Mouse (Mus musculus) stomach, embryonic 16.5 days (tissue): ENCODE measurements around the gene Med23. TPM values are rescaled to one million over a fixed set of nuclear protein-coding genes. Genes with fewer than 3 reads are reported as not detected.

Source experiments
- ATAC-seq: fragments of 200-750 bp; cut with Nextera tagmentation; 2 replicates; pipeline ENCODE4 v1.8.0; 2017; ENCODE audit warnings: moderate number of reproducible peaks, moderate TSS enrichment; ENCODE audit not compliant: insufficient read depth, low FRiP score
- H3K27ac ChIP-seq: fragments of 300-500 bp; sonication (generic); 2 replicates; pipeline ENCODE4 v1.5.1; 2014; ENCODE audit warnings: low read length
- H3K27me3 ChIP-seq: fragments of 300-500 bp; sonication (generic); 2 replicates; pipeline ENCODE4 v1.6.1; 2014; ENCODE audit warnings: low read length, control low read depth, mixed read lengths; ENCODE audit not compliant: control insufficient read depth, insufficient read depth
- H3K36me3 ChIP-seq: fragments of 300-500 bp; sonication (generic); 2 replicates; pipeline ENCODE4 v1.6.1; 2014; ENCODE audit warnings: low read length; ENCODE audit not compliant: control insufficient read depth, insufficient read depth
- H3K4me1 ChIP-seq: fragments of 300-500 bp; sonication (generic); 2 replicates; pipeline ENCODE4 v1.6.1; 2014; ENCODE audit warnings: low read length, control low read depth, mixed read lengths; ENCODE audit not compliant: control insufficient read depth, insufficient read depth
- H3K4me2 ChIP-seq: fragments of 300-500 bp; sonication (generic); 2 replicates; pipeline ENCODE4 v1.6.1; 2014; ENCODE audit warnings: low read depth, low read length, mixed read lengths
- H3K4me3 ChIP-seq: fragments of 300-500 bp; sonication (generic); replicated peaks from 2 replicates; pipeline ENCODE4 v1.5.1; 2014; ENCODE audit warnings: mild to moderate bottlenecking, low read length
- H3K9ac ChIP-seq: fragments of 300-500 bp; sonication (generic); 2 replicates; pipeline ENCODE4 v1.6.1; 2014; ENCODE audit warnings: low read length
- H3K9me3 ChIP-seq: fragments of 300-500 bp; sonication (generic); replicated peaks from 2 replicates; pipeline ENCODE4 v1.6.1; 2016; ENCODE audit warnings: low read length, control low read depth; ENCODE audit not compliant: control insufficient read depth
- WGBS: fragments of 180-500 bp; shearing (Covaris S2); extraction: QIAGEN DNeasy Blood & Tissue Kit; methylation state at CpG from one replicate; pipeline ENCODE4 v1.1.7; 2014; 5-methylcytosine and 5-hydroxymethylcytosine counted together
- polyA plus RNA-seq: library from polyadenylated mRNA; unstranded; fragments of >200 nt; fragmentation: Nextera tagmentation; extraction: Ambion mirVana; gene quantifications from 2 replicates; pipeline ENCODE4 v1.2.1, GENCODE M21; 2015

Gene Med23
- polyA plus RNA-seq, 1 experiment from 2014 or later: 17.8 TPM

GRCm38 (mm10) chr10:24912576-24912975, 42.8 kb downstream of the Med23 start:
- no peaks in the 10 kb centered on the region for H3K9me3 ChIP-seq
- no peak overlapping the region for H3K4me3 ChIP-seq
- H3K4me2 ChIP-seq: no peak overlapping the region
- no peak for ATAC-seq
- no peak overlapping the region for H3K9ac ChIP-seq
- WGBS: 92% methylated on average over 14 of the region's 14 CpGs
- no peak overlapping the region for H3K27ac ChIP-seq
- no peaks in the 10 kb centered on the region for H3K4me1 ChIP-seq
- peaks cover 10% of the 10 kb centered on the region; the same call in 1 of the 2 replicates for H3K36me3 ChIP-seq
- H3K27me3 ChIP-seq: no peaks in the 10 kb centered on the region

GRCm38 (mm10) chr10:24915486-24915885, 45.7 kb downstream of the Med23 start:
- Histone ChIP-seq H3K4me3 (no peak overlapping the region), H3K4me2 (no peak overlapping the region), H3K27me3 (no peaks in the 10 kb centered on the region), H3K4me1 (no peaks in the 10 kb centered on the region), H3K27ac (no peak overlapping the region), H3K9ac (no peak overlapping the region), H3K36me3 (0 out of 2 replicates have a peak, but pooled peaks cover 4% of the 10 kb centered on the region), H3K9me3 (no peaks in the 10 kb centered on the region)
- WGBS: 85% methylated on average over 6 of the region's 6 CpGs
- no peak for ATAC-seq

- H3K9me3 ChIP-seq: no peaks in the 10 kb centered on the region
- H3K4me2 ChIP-seq: no peak overlapping the region
- H3K9ac ChIP-seq: no peak overlapping the region
- H3K36me3 ChIP-seq: no peaks in the 10 kb centered on the region
- H3K4me3 ChIP-seq: no peak overlapping the region
- H3K4me1 ChIP-seq: 0 out of 2 replicates have a peak, but pooled peaks cover 10% of the 10 kb centered on the region
- WGBS: 86% methylated on average over 4 of the region's 4 CpGs
- H3K27me3 ChIP-seq: no peaks in the 10 kb centered on the region
- H3K27ac ChIP-seq: no peak overlapping the region
- ATAC-seq: no peak
Measured at GRCm38 (mm10) chr10:24922977-24923376, 53.2 kb downstream of the Med23 start.

DNA sequence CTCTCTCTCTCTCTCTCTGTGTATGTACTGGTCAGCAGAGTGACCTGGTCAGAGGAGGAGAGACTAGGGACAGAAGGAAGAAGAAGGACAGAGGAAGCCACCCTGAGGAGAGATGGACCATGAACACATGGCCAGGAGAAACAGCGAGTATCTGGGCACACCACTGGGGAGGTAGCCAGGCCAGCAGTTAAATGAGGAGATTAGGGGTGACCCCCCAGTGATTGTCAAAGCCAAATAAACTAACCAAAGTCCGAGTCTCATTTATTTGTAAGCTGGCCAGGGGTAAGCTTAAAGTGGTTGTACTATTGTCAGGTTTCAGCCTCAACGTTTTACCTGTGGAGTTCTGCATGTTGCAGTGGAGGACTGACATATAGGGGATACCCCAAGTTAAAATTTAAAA, 54.5 kb downstream of the Med23 start:
- H3K9ac ChIP-seq: no peak overlapping the region
- H3K27me3 ChIP-seq: no peaks in the 10 kb centered on the region
- no peak overlapping the region for H3K27ac ChIP-seq
- no peaks in the 10 kb centered on the region for H3K36me3 ChIP-seq
- H3K4me2 ChIP-seq: no peak overlapping the region
- no peak for ATAC-seq
- H3K4me1 ChIP-seq: 0 out of 2 replicates have a peak, but pooled peaks cover 10% of the 10 kb centered on the region
- no peak overlapping the region for H3K4me3 ChIP-seq
- H3K9me3 ChIP-seq: no peaks in the 10 kb centered on the region
- WGBS: 73% methylated on average over 3 of the region's 3 CpGs

GRCm38 (mm10) chr10:24926380-24926779, 56.6 kb downstream of the Med23 start:
- no peak overlapping the region for H3K27ac ChIP-seq
- H3K4me3 ChIP-seq: no peak overlapping the region
- WGBS: 31% methylated on average over 10 of the region's 10 CpGs
- no peak overlapping the region for H3K4me2 ChIP-seq
- no peak overlapping the region for H3K9ac ChIP-seq
- no peaks in the 10 kb centered on the region for H3K36me3 ChIP-seq
- H3K27me3 ChIP-seq: no peaks in the 10 kb centered on the region
- H3K4me1 ChIP-seq: 0 out of 2 replicates have a peak, but pooled peaks cover 10% of the 10 kb centered on the region
- ATAC-seq: no peak
- H3K9me3 ChIP-seq: no peaks in the 10 kb centered on the region

DNA sequence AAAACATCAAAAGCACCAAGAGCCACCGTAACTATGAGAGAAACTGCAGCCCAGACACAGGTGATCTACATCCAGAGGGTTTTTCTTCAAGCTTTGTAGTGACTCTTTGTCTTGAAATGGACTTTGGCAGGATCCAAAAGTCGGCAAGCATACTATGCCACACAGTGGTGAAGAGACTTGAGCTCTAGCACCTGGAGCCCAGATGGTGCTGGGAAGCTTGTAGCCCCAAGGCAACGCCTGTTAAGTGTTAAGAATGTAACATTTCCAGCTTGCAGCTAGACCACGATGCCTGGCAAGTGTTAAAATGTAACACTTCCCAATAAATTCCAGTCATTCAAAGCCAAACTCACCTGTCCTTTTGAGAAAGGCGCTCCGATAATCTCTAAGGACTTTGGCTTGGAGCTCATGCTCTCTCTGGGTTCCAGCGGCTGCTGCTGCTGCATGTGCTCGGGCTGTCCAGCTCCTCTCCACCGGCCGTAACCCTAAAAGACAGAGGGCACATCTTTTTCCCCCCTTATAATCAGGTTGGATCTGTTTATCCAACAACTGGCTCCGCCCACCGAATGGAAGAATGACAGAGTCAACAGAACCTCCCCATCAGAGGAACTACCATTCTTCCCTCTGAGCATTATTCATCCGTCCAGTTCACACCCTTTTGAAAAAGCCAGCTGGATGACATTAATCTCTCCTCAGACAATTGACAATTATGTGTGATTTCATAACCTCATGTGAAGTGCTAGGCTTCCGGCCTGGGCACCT, 57.4 kb downstream of the Med23 start, which contains the start of gene Arg1:
TSS of gene Arg1 (minus strand) at position 523 of the 759 bp plus-strand sequence.
- Histone ChIP-seq H3K4me1 (0 out of 2 replicates have a peak, but pooled peaks cover 10% of the 10 kb centered on the region), H3K27me3 (no peaks in the 10 kb centered on the region), H3K9me3 (no peaks in the 10 kb centered on the region), H3K36me3 (no peaks in the 10 kb centered on the region), H3K4me2 (peak within 1 kb of the TSS; percentile 28), H3K9ac (peak within 1 kb of the TSS; percentile 24; the same call in 1 of the 2 replicates), H3K4me3 (0 out of 2 replicates have a peak within 1 kb of the TSS, but pooled peaks have one; percentile 15), H3K27ac (no peak within 1 kb of the TSS)
- peak; percentile 52; the same call in 1 of the 2 replicates for ATAC-seq
- 20% methylated on average over 14 of the region's 14 CpGs for WGBS

- no peaks in the 10 kb centered on the region for H3K27me3 ChIP-seq
- no peaks in the 10 kb centered on the region for H3K9me3 ChIP-seq
- 0 out of 2 replicates have a peak overlapping the region, but pooled peaks have one; percentile 15 for H3K4me3 ChIP-seq
- 7% methylated on average over 12 of the region's 12 CpGs for WGBS
- no peak for ATAC-seq
- 0 out of 2 replicates have a peak, but pooled peaks cover 10% of the 10 kb centered on the region for H3K4me1 ChIP-seq
- no peaks in the 10 kb centered on the region for H3K36me3 ChIP-seq
- no peak overlapping the region for H3K27ac ChIP-seq
- peak overlapping the region; percentile 28 for H3K4me2 ChIP-seq
- H3K9ac ChIP-seq: peak overlapping the region; percentile 24; the same call in 1 of the 2 replicates
Measured at GRCm38 (mm10) chr10:24928072-24928471, 58.3 kb downstream of the Med23 start.

DNA sequence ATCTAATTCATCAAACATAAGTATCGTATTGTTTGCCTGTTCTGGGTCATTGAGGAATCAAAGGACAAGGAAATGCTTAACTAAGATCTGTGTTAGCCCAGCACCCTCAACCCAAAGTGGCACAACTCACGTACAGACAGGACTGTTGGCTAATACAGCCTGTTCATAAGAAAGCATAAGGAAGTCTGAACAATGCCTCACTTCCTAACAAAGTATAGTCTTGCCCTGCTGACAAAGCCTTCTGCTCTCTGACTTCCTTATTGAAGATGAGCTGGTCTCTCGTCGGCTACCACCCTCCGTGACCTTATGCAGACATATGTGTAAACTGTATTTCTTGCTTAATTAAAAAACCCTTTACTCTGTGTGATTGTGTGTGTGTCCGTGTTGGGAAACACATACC, 60.4 kb downstream of the Med23 start:
- Histone ChIP-seq H3K9me3 (no peaks in the 10 kb centered on the region), H3K36me3 (no peaks in the 10 kb centered on the region), H3K9ac (no peak overlapping the region), H3K4me3 (no peak overlapping the region), H3K4me2 (no peak overlapping the region), H3K27ac (no peak overlapping the region; the same call in 1 of the 2 replicates), H3K4me1 (0 out of 2 replicates have a peak, but pooled peaks cover 10% of the 10 kb centered on the region), H3K27me3 (no peaks in the 10 kb centered on the region)
- WGBS: 73% methylated on average over 6 of the region's 6 CpGs
- ATAC-seq: no peak

GRCm38 (mm10) chr10:24947871-24948270, 78.1 kb downstream of the Med23 start:
- 63% methylated on average over 3 of the region's 3 CpGs for WGBS
- no peaks in the 10 kb centered on the region for H3K27me3 ChIP-seq
- H3K9me3 ChIP-seq: no peaks in the 10 kb centered on the region
- H3K9ac ChIP-seq: no peak overlapping the region
- H3K4me3 ChIP-seq: no peak overlapping the region
- no peaks in the 10 kb centered on the region for H3K4me1 ChIP-seq
- ATAC-seq: no peak
- H3K36me3 ChIP-seq: no peaks in the 10 kb centered on the region
- H3K27ac ChIP-seq: no peak overlapping the region
- no peak overlapping the region for H3K4me2 ChIP-seq
